Mouse (Mus musculus): ENCODE data around the gene Lmx1a. TPM values are rescaled to one million over a fixed set of nuclear protein-coding genes. Genes with fewer than 3 reads are reported as not detected.

Lmx1a gene
- 2.2 and 4.0 TPM in 2 replicates for polyA plus RNA-seq (2016; fragmentation: Nextera tagmentation; extraction: Ambion mirVana)

- WGBS: 0% methylated on average over 3 of the region's 3 CpGs
- Histone ChIP-seq H3K4me3 (peak within 1 kb of the TSS; percentile 65), H3K27me3 (ENCODE audit: insufficient read depth, poor library complexity, severe bottlenecking) (peaks cover 86% of the 10 kb centered on the region), H3K9me3 (no peaks in the 10 kb centered on the region; the same call in 1 of the 2 replicates), H3K27ac (0 out of 2 replicates have a peak within 1 kb of the TSS, but pooled peaks have one; percentile 29), H3K4me1 (peaks cover 21% of the 10 kb centered on the region), H3K36me3 (no peaks in the 10 kb centered on the region)
- no peak for DNase-seq (ENCODE audit: low spot score)
These were observed at the start of gene Lmx1a for GRCm38 (mm10) chr1:167689232-167689261. Lmx1a (plus strand) TSS chr1:167689237.

- Histone ChIP-seq H3K4me1 (no peaks in the 10 kb centered on the region), H3K27ac (no peak overlapping the region), H3K27me3 (ENCODE audit: insufficient read depth, poor library complexity, severe bottlenecking) (peaks cover 35% of the 10 kb centered on the region), H3K4me3 (no peak overlapping the region), H3K9me3 (no peaks in the 10 kb centered on the region), H3K36me3 (no peaks in the 10 kb centered on the region)
- 18% methylated on average over 16 of the region's 16 CpGs for WGBS
- DNase-seq (ENCODE audit: low spot score): peak; percentile 84
These were observed 44.0 kb upstream of the Lmx1a start for GRCm38 (mm10) chr1:167644866-167645537.

- Histone ChIP-seq H3K4me1 (no peaks in the 10 kb centered on the region), H3K27me3 (ENCODE audit: insufficient read depth, poor library complexity, severe bottlenecking) (peaks cover 14% of the 10 kb centered on the region; the same call in 1 of the 2 replicates), H3K9me3 (no peaks in the 10 kb centered on the region), H3K4me3 (no peak overlapping the region), H3K27ac (no peak overlapping the region), H3K36me3 (no peaks in the 10 kb centered on the region)
- 85% methylated on average over 3 of the region's 3 CpGs for WGBS
- no peak for DNase-seq (ENCODE audit: low spot score)
These were observed 40.4 kb upstream of the Lmx1a start for GRCm38 (mm10) chr1:167648670-167649069.

- DNase-seq (ENCODE audit: low spot score): no peak
- Histone ChIP-seq H3K27ac (no peak overlapping the region), H3K4me3 (no peak overlapping the region), H3K36me3 (no peaks in the 10 kb centered on the region), H3K9me3 (no peaks in the 10 kb centered on the region), H3K4me1 (no peaks in the 10 kb centered on the region), H3K27me3 (ENCODE audit: insufficient read depth, poor library complexity, severe bottlenecking) (peaks cover 9% of the 10 kb centered on the region; the same call in 1 of the 2 replicates)
- WGBS: 65% methylated on average over 11 of the region's 11 CpGs
These were observed 39.9 kb upstream of the Lmx1a start for GRCm38 (mm10) chr1:167649122-167649633.

- Histone ChIP-seq H3K9me3 (no peaks in the 10 kb centered on the region), H3K4me1 (no peaks in the 10 kb centered on the region), H3K27me3 (ENCODE audit: insufficient read depth, poor library complexity, severe bottlenecking) (peaks cover 19% of the 10 kb centered on the region), H3K4me3 (no peak overlapping the region), H3K36me3 (no peaks in the 10 kb centered on the region), H3K27ac (no peak overlapping the region)
- DNase-seq (ENCODE audit: low spot score): no peak
- WGBS: 68% methylated on average over 2 of the region's 2 CpGs
These were observed 36.7 kb upstream of the Lmx1a start for GRCm38 (mm10) chr1:167652336-167652735.

GRCm38 (mm10) chr1:167659065-167659464, 30.0 kb upstream of the Lmx1a start:
- DNase-seq (ENCODE audit: low spot score): no peak
- no peak overlapping the region for H3K27ac ChIP-seq
- peaks cover 80% of the 10 kb centered on the region for H3K27me3 ChIP-seq (ENCODE audit: insufficient read depth, poor library complexity, severe bottlenecking)
- no peaks in the 10 kb centered on the region for H3K36me3 ChIP-seq
- H3K4me3 ChIP-seq: no peak overlapping the region
- no peaks in the 10 kb centered on the region for H3K9me3 ChIP-seq
- peaks cover 11% of the 10 kb centered on the region for H3K4me1 ChIP-seq
- 78% methylated on average over 3 of the region's 3 CpGs for WGBS

GRCm38 (mm10) chr1:167660521-167661101, 28.4 kb upstream of the Lmx1a start:
- no peak for DNase-seq (ENCODE audit: low spot score)
- Histone ChIP-seq H3K4me3 (peak overlapping the region; percentile 47), H3K4me1 (peaks cover 11% of the 10 kb centered on the region), H3K27ac (no peak overlapping the region), H3K36me3 (no peaks in the 10 kb centered on the region), H3K27me3 (ENCODE audit: insufficient read depth, poor library complexity, severe bottlenecking) (peaks cover 79% of the 10 kb centered on the region), H3K9me3 (no peaks in the 10 kb centered on the region)
- 3% methylated on average over 21 of the region's 21 CpGs for WGBS

GRCm38 (mm10) chr1:167661123-167661522, 27.9 kb upstream of the Lmx1a start:
- H3K4me1 ChIP-seq: peaks cover 11% of the 10 kb centered on the region
- H3K4me3 ChIP-seq: peak overlapping the region; percentile 47
- no peak for DNase-seq (ENCODE audit: low spot score)
- no peaks in the 10 kb centered on the region for H3K36me3 ChIP-seq
- no peaks in the 10 kb centered on the region for H3K9me3 ChIP-seq
- no peak overlapping the region for H3K27ac ChIP-seq
- 2% methylated on average over 19 of the region's 19 CpGs for WGBS
- peaks cover 73% of the 10 kb centered on the region for H3K27me3 ChIP-seq (ENCODE audit: insufficient read depth, poor library complexity, severe bottlenecking)

GRCm38 (mm10) chr1:167663136-167663535, 25.9 kb upstream of the Lmx1a start:
- Histone ChIP-seq H3K4me1 (peaks cover 11% of the 10 kb centered on the region), H3K36me3 (no peaks in the 10 kb centered on the region), H3K9me3 (no peaks in the 10 kb centered on the region), H3K27me3 (ENCODE audit: insufficient read depth, poor library complexity, severe bottlenecking) (peaks cover 56% of the 10 kb centered on the region), H3K27ac (no peak overlapping the region), H3K4me3 (no peak overlapping the region)
- DNase-seq (ENCODE audit: low spot score): no peak
- WGBS: 68% methylated on average over 5 of the region's 5 CpGs

GRCm38 (mm10) chr1:167669796-167670195, 19.2 kb upstream of the Lmx1a start:
- Histone ChIP-seq H3K36me3 (no peaks in the 10 kb centered on the region), H3K9me3 (no peaks in the 10 kb centered on the region), H3K4me3 (no peak overlapping the region), H3K4me1 (peaks cover 10% of the 10 kb centered on the region), H3K27ac (no peak overlapping the region), H3K27me3 (ENCODE audit: insufficient read depth, poor library complexity, severe bottlenecking) (peaks cover 63% of the 10 kb centered on the region)
- WGBS: 29% methylated on average over 6 of the region's 6 CpGs
- DNase-seq (ENCODE audit: low spot score): no peak

- no peak for DNase-seq (ENCODE audit: low spot score)
- H3K27me3 ChIP-seq (ENCODE audit: insufficient read depth, poor library complexity, severe bottlenecking): peaks cover 76% of the 10 kb centered on the region
- H3K9me3 ChIP-seq: no peaks in the 10 kb centered on the region
- 18% methylated on average over 17 of the region's 17 CpGs for WGBS
- no peak overlapping the region for H3K27ac ChIP-seq
- H3K4me1 ChIP-seq: peaks cover 10% of the 10 kb centered on the region
- no peaks in the 10 kb centered on the region for H3K36me3 ChIP-seq
- H3K4me3 ChIP-seq: peak overlapping the region; percentile 40
These were observed 16.5 kb upstream of the Lmx1a start for GRCm38 (mm10) chr1:167672433-167672987.

- WGBS: 84% methylated on average over 6 of the region's 6 CpGs
- H3K9me3 ChIP-seq: no peaks in the 10 kb centered on the region; the same call in 1 of the 2 replicates
- no peaks in the 10 kb centered on the region for H3K36me3 ChIP-seq
- peak; percentile 51 for DNase-seq (ENCODE audit: low spot score)
- H3K27me3 ChIP-seq (ENCODE audit: insufficient read depth, poor library complexity, severe bottlenecking): peaks cover 30% of the 10 kb centered on the region
- no peaks in the 10 kb centered on the region for H3K4me1 ChIP-seq
- no peak overlapping the region for H3K27ac ChIP-seq
- H3K4me3 ChIP-seq: no peak overlapping the region
These were observed 10.0 kb upstream of the Lmx1a start for GRCm38 (mm10) chr1:167679061-167679460.

GRCm38 (mm10) chr1:167688001-167688346, 1.1 kb upstream of the Lmx1a start:
- H3K27ac ChIP-seq: no peak overlapping the region
- peaks cover 21% of the 10 kb centered on the region for H3K4me1 ChIP-seq
- no peaks in the 10 kb centered on the region for H3K36me3 ChIP-seq
- peak overlapping the region; percentile 65 for H3K4me3 ChIP-seq
- WGBS: under 1% methylated on average over 8 of the region's 8 CpGs
- H3K9me3 ChIP-seq: no peaks in the 10 kb centered on the region; the same call in 1 of the 2 replicates
- peaks cover 75% of the 10 kb centered on the region for H3K27me3 ChIP-seq (ENCODE audit: insufficient read depth, poor library complexity, severe bottlenecking)
- no peak for DNase-seq (ENCODE audit: low spot score)
